Mouse (Mus musculus) forebrain, embryonic 16.5 days (tissue): ENCODE results near the gene Plpp7. TPM values are rescaled to one million over a fixed set of nuclear protein-coding genes. Genes with fewer than 3 reads are reported as not detected.

Source experiments
- ATAC-seq: fragments of 200-750 bp; cut with Nextera tagmentation; 2 replicates; pipeline ENCODE4 v1.8.0; 2017; ENCODE audit warnings: mild to moderate bottlenecking, moderate library complexity
- H3K27ac ChIP-seq: fragments of 300-500 bp; sonication (generic); 2 replicates; pipeline ENCODE4 v1.5.1; 2014; ENCODE audit warnings: low read length, control low read depth
- H3K27me3 ChIP-seq: fragments of 300-500 bp; sonication (generic); replicated peaks from 2 replicates; pipeline ENCODE4 v1.6.1; 2014; ENCODE audit warnings: low read length; ENCODE audit not compliant: control insufficient read depth, insufficient read depth
- H3K36me3 ChIP-seq: fragments of 300-500 bp; sonication (generic); 2 replicates; pipeline ENCODE4 v1.6.1; 2014; ENCODE audit not compliant: control insufficient read depth, insufficient read depth
- H3K4me1 ChIP-seq: fragments of 300-500 bp; sonication (generic); replicated peaks from 2 replicates; pipeline ENCODE4 v1.6.1; 2014; ENCODE audit warnings: low read length; ENCODE audit not compliant: control insufficient read depth, insufficient read depth
- H3K4me2 ChIP-seq: fragments of 300-500 bp; sonication (generic); 2 replicates; pipeline ENCODE4 v1.6.1; 2014; ENCODE audit warnings: mild to moderate bottlenecking, low read length, control low read depth
- H3K4me3 ChIP-seq: fragments of 300-500 bp; sonication (generic); replicated peaks from 2 replicates; pipeline ENCODE4 v1.5.1; 2014; ENCODE audit warnings: mild to moderate bottlenecking, low read length, control low read depth
- H3K9ac ChIP-seq: fragments of 300-500 bp; sonication (generic); replicated peaks from 2 replicates; pipeline ENCODE4 v1.6.1; 2014; ENCODE audit warnings: low read depth, low read length, control low read depth
- H3K9me3 ChIP-seq: fragments of 300-500 bp; sonication (generic); 2 replicates; pipeline ENCODE4 v1.6.1; 2016; ENCODE audit warnings: low read length; ENCODE audit not compliant: control insufficient read depth
- WGBS: fragments of 180-500 bp; shearing (Covaris S2); extraction: QIAGEN DNeasy Blood & Tissue Kit; methylation state at CpG from one replicate; pipeline ENCODE4 v1.1.7; 2014; 5-methylcytosine and 5-hydroxymethylcytosine counted together
- polyA plus RNA-seq: library from polyadenylated mRNA; unstranded; fragments of >200 nt; fragmentation: Nextera tagmentation; extraction: Ambion mirVana; gene quantifications from 2 replicates; pipeline ENCODE4 v1.2.1, GENCODE M21; 2015

Gene Plpp7
- polyA plus RNA-seq, 1 experiment from 2014 or later, result 20.6 TPM

DNA sequence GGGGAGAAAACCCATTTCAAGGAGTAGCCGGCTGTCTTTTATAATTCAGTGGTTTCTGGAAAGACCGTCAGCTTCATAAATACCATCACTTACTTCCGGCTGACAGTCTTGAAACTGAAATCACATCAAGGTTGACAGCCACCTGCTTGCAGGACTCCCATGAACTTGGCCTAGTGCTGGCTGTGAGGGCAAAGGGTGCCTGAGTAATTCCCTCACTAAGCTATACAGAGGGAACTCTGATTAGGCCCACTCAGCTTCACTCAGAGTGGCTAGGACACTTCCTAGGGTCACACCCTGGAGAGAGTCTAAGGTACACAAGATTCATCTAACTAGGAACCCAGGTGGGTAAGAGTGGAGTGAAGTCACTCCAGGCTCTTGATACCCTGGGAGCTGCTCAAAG, 14.6 kb upstream of the Plpp7 start:
- Histone ChIP-seq H3K4me3 (no peak overlapping the region), H3K27ac (no peak overlapping the region), H3K9me3 (no peaks in the 10 kb centered on the region), H3K36me3 (no peaks in the 10 kb centered on the region), H3K9ac (no peak overlapping the region), H3K4me1 (peaks cover 14% of the 10 kb centered on the region), H3K27me3 (peaks cover 37% of the 10 kb centered on the region), H3K4me2 (no peak overlapping the region)
- ATAC-seq, result no peak
- 92% methylated on average over 3 of the region's 3 CpGs for WGBS

DNA sequence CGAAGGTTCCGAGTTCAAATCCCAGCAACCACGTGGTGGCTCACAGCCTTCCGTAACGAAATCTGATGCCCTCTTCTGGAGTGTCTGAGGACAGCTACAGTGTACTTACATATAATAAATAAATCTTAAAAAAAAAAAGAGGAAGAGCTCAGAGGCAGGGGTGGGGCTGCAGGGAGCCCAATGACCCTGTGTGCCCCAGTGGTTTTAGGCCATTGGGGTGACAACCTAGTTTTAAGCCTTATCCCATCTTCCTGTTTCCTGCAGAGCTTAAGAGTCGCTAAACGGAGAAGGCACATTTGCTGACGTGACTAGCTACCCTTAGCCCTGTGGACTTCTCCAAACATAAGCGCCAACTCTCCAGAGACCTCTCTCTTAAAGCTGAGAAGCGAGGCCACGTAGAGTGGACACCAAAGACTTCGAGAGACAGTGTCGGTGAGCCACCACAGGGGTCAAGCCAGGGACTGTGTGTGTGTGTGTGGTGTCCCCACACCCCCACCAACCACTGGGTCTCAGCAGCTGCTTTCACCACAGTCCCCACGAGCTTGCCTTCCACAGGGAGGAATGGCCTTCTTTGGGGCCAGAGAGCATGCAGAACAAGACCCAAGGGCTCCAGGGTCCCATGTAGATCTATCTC, 13.9 kb upstream of the Plpp7 start:
- Histone ChIP-seq H3K9me3 (no peaks in the 10 kb centered on the region), H3K4me2 (no peak overlapping the region), H3K27me3 (peaks cover 44% of the 10 kb centered on the region), H3K9ac (no peak overlapping the region), H3K36me3 (no peaks in the 10 kb centered on the region), H3K27ac (no peak overlapping the region), H3K4me3 (no peak overlapping the region), H3K4me1 (peaks cover 14% of the 10 kb centered on the region)
- 85% methylated on average over 14 of the region's 14 CpGs for WGBS
- ATAC-seq, result no peak

DNA sequence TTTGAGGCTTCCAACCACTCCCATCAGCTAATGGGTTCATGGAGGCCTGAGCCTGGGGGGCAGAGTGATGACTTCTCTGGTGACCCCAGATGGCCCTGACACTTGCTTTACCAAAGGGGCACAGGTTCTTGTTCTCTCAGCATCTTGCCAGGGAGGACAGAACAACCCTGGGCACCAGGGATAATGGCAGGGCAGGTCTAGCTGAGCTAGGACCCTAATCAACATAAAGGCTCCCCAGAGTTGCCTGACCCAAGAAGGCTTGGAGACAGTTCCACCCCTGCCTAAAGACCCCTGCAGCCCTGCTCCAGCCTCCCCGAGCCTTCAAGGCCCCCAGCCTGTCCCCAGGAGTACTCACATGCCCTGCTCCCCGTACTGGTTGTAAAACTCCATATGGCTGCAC, 13.1 kb upstream of the Plpp7 start:
- 50% methylated on average over 2 of the region's 2 CpGs for WGBS
- Histone ChIP-seq H3K4me3 (no peak overlapping the region), H3K9me3 (no peaks in the 10 kb centered on the region), H3K4me1 (peaks cover 14% of the 10 kb centered on the region), H3K36me3 (no peaks in the 10 kb centered on the region), H3K4me2 (no peak overlapping the region), H3K27ac (no peak overlapping the region), H3K9ac (no peak overlapping the region), H3K27me3 (peaks cover 52% of the 10 kb centered on the region)
- ATAC-seq, result no peak

DNA sequence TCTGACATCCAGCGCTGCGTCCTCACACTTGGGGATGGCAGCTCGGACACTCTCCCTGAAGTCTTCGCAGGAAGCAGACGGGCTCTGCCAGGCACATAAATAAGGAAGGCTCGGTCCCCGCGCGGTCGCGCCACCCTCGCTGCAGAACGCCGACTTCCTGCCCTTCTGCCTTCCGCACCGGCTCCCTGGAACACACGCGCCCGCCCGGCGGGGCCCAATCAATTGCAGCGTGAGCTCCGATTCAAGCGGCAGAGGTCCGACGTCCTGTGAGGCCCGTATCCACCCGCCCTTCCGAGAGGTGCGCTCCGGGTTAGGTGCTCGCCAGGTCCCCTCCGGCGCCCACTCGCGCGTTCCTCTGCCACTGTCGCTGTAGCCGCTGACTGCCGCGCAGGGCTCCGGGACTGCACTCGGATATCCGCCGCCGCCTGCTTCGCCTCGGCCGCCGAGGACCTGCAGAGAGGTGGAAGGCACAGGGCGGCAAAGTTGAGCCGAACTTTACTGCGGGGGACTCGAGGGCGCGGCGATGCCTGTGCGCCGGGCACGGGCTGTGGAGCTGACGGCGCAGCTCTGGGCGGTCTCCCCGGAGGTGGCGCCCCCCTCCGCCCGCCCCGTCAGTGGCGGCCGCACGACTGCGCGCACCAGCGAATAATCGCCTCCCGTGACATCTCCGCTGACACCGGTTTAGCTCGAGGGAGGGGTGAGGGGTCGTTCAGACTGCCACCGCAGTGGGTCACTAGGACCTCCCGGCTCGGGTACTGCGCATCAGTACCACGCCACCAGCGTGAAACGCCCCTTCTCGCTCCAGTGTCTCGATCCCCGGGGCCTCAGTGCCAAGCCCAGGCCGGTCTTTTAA, 11.9 kb upstream of the Plpp7 start:
- Histone ChIP-seq H3K9me3 (no peaks in the 10 kb centered on the region), H3K4me1 (peaks cover 17% of the 10 kb centered on the region), H3K27me3 (peaks cover 61% of the 10 kb centered on the region), H3K9ac (peak overlapping the region; percentile 60), H3K4me3 (peak overlapping the region; percentile 75), H3K27ac (no peak overlapping the region), H3K4me2 (peak overlapping the region; percentile 99), H3K36me3 (no peaks in the 10 kb centered on the region)
- under 1% methylated on average over 78 of the region's 91 CpGs for WGBS
- no peak for ATAC-seq

DNA sequence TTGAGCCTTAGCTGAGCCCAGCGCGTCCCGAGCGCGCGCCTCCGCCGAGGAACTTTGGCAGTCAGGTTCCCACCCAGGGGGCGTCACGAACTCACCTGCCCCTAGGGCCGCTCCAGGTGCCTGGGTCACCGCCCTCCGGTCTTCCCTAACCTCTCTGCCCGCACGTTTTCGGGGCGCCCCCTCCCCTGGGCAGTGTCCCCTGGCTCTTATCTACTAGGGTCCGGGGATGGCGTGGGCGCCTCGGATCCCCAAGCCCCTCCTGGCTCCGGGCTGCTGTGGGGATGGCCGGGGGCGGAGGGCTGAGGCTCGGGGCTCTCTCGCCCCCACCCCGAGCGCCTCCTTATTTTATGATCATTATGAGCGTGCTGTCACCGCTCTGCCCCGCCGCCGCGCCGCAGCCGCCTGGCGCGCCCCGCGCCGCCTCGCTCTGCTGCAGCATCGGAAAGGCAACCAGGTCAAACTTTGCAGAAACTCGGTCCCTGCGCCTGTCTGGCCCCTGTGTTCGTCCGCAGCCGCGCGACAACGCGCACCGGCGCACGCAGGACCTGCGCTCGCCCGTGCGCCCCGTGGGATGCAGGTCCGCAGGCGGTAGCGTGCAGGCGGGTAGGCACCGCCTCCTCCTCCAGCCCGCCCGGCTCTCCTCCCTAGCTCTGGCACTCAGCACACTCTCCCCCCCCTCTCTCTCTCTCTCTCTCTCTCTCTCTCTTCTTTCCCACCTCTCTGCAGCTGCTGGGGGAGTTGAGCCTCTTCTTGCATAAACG, 11.0 kb upstream of the Plpp7 start, which contains the start of gene Fam78a:
Gene Fam78a (minus strand): TSS at position 747 of the 761 bp plus-strand sequence.
- Histone ChIP-seq H3K27ac (no peak within 1 kb of the TSS), H3K9ac (peak within 1 kb of the TSS; percentile 60), H3K9me3 (no peaks in the 10 kb centered on the region), H3K4me3 (peak within 1 kb of the TSS; percentile 75), H3K27me3 (peaks cover 61% of the 10 kb centered on the region), H3K4me1 (peaks cover 22% of the 10 kb centered on the region), H3K36me3 (no peaks in the 10 kb centered on the region), H3K4me2 (peak within 1 kb of the TSS; percentile 99)
- ATAC-seq, result peak; percentile 90
- 0% methylated on average over 67 of the region's 68 CpGs for WGBS

DNA sequence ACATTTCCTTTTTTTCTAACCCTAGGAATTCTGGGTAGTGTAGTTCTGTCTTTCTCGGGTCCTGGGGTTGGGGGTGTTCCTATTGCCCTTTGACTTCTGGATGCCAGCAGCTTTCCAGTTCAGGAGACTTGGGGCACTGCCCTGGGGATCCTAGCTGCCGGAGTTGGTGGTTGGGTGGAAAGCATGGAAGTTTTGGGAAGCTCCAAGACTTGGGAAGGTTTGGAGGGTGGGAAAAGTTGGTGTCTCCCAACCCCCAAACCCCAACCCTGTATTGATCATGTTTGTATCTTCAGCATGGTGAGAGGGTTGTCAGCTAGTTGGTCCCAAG, 10.5 kb upstream of the Plpp7 start:
- peaks cover 22% of the 10 kb centered on the region for H3K4me1 ChIP-seq
- H3K36me3 ChIP-seq, result no peaks in the 10 kb centered on the region
- H3K9me3 ChIP-seq, result no peaks in the 10 kb centered on the region
- WGBS, result 32% methylated on average over 2 of the region's 2 CpGs
- H3K4me3 ChIP-seq, result peak overlapping the region; percentile 75
- peak overlapping the region; percentile 99 for H3K4me2 ChIP-seq
- no peak overlapping the region for H3K27ac ChIP-seq
- peak; percentile 4; the same call in 1 of the 2 replicates for ATAC-seq
- H3K9ac ChIP-seq, result no peak overlapping the region; the same call in 1 of the 2 replicates
- H3K27me3 ChIP-seq, result peaks cover 61% of the 10 kb centered on the region

DNA sequence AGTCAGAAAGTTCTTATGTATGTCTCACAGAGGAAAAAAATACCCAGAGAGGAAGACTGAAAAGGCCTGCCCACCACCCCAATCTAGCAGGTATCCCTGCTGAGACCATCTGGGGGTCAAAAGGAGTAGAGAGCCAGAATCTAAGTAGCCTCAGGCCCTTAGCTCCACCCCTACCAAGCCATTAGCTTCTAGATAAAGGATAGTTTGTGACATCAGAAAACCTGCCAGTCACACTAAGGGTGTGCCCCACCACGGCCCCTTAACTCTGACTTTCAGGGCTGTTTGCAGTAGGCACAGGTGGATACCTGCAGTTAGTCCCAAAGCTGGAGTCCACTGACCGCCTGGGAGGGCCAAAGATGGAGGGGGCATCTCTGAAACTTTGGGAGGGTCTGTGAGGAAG, 10.1 kb upstream of the Plpp7 start:
- no peak for ATAC-seq
- H3K27ac ChIP-seq, result no peak overlapping the region
- no peaks in the 10 kb centered on the region for H3K36me3 ChIP-seq
- H3K27me3 ChIP-seq, result peaks cover 61% of the 10 kb centered on the region
- H3K4me2 ChIP-seq, result no peak overlapping the region
- peaks cover 22% of the 10 kb centered on the region for H3K4me1 ChIP-seq
- WGBS, result 67% methylated on average over 2 of the region's 2 CpGs
- H3K9ac ChIP-seq, result no peak overlapping the region
- H3K4me3 ChIP-seq, result no peak overlapping the region
- H3K9me3 ChIP-seq, result no peaks in the 10 kb centered on the region

DNA sequence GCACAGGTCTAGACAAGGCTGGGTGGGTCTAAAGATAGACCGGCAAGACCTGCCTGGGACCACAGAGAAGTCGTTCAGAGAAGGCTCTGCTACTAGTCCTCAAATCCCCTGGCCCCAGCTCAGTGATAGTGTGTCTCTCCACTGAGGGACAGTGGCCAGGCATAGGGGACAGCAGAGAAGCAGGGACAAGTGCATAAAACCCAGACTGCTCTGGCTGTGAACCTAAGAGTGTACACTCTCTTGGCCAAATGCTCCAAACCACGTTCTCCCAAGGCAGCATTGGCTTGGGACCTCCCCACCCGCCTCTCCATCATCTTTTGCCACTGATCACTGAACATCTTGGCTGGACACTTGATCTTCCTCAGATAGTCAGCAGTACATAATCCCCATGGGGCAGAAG, 7.7 kb upstream of the Plpp7 start:
- Histone ChIP-seq H3K9ac (no peak overlapping the region), H3K4me1 (peaks cover 22% of the 10 kb centered on the region), H3K27ac (no peak overlapping the region), H3K27me3 (peaks cover 49% of the 10 kb centered on the region), H3K4me3 (no peak overlapping the region), H3K9me3 (no peaks in the 10 kb centered on the region), H3K4me2 (no peak overlapping the region), H3K36me3 (no peaks in the 10 kb centered on the region)
- no peak for ATAC-seq
- 72% methylated on average over 4 of the region's 4 CpGs for WGBS

DNA sequence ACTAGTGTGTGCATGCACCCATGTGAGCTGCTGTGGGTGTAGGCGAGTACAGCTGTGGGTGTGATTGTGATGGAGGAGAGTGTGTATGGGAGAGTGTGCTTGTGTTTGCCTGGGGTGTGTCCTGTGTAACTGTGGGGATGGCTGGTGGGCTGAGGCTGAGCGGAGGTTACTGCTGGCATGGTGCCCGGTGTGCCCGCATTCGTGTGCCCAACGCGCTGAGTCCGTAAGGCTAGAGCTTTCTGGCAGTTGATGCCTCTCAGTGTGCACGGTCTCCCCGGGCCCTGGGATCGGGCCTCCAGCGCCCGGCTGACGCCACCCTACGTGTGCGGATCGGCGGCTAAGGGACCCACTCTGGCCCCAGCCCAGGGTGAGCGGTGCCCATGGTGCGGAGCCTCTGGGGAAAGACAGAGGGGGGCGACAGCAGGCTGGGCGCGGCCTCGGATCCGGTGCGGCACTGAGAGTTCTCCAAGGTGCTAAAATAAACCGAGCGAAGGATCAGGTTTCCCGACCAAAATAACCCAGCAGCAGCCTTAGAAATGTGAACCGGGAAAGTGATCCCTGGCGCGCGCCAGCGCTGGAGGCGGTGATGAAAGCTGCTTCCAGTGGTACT, 6.9 kb upstream of the Plpp7 start:
- WGBS, result 3% methylated on average over 34 of the region's 35 CpGs
- peaks cover 41% of the 10 kb centered on the region for H3K27me3 ChIP-seq

More for the DNA sequence above, 6.9 kb upstream of the Plpp7 start:
- H3K4me3 ChIP-seq, result peak overlapping the region; percentile 33
- peak overlapping the region; percentile 64 for H3K4me2 ChIP-seq
- no peak overlapping the region for H3K27ac ChIP-seq
- ATAC-seq, result no peak; the same call in 1 of the 2 replicates
- H3K9ac ChIP-seq, result peak overlapping the region; percentile 54
- no peaks in the 10 kb centered on the region for H3K36me3 ChIP-seq
- H3K4me1 ChIP-seq, result peaks cover 16% of the 10 kb centered on the region
- H3K9me3 ChIP-seq, result no peaks in the 10 kb centered on the region
